Mouse (Mus musculus) kidney, embryonic 16.5 days (tissue): ENCODE results near the gene Mgst3. TPM values are rescaled to one million over a fixed set of nuclear protein-coding genes. Genes with fewer than 3 reads are reported as not detected.

Experiments used
- ATAC-seq: fragments of 200-750 bp; cut with Nextera tagmentation; 2 replicates; pipeline ENCODE4 v1.8.0; 2017; ENCODE audit warnings: moderate TSS enrichment; ENCODE audit not compliant: low FRiP score, low TSS enrichment
- H3K27ac ChIP-seq: fragments of 300-500 bp; sonication (generic); 2 replicates; pipeline ENCODE4 v1.5.1; 2014; ENCODE audit warnings: low read length
- H3K27me3 ChIP-seq: fragments of 300-500 bp; sonication (generic); 2 replicates; pipeline ENCODE4 v1.6.1; 2014; ENCODE audit warnings: low read length, control low read depth, mixed read lengths; ENCODE audit not compliant: insufficient read depth
- H3K36me3 ChIP-seq: fragments of 300-500 bp; sonication (generic); 2 replicates; pipeline ENCODE4 v1.6.1; 2014; ENCODE audit warnings: low read length, control low read depth, mixed read lengths; ENCODE audit not compliant: insufficient read depth
- H3K4me1 ChIP-seq: fragments of 300-500 bp; sonication (generic); 2 replicates; pipeline ENCODE4 v1.6.1; 2014; ENCODE audit warnings: low read length, control low read depth, mixed read lengths; ENCODE audit not compliant: insufficient read depth
- H3K4me2 ChIP-seq: fragments of 300-500 bp; sonication (generic); replicated peaks from 2 replicates; pipeline ENCODE4 v1.6.1; 2014; ENCODE audit warnings: low read depth, low read length
- H3K4me3 ChIP-seq: fragments of 300-500 bp; sonication (generic); 2 replicates; pipeline ENCODE4 v1.5.1; 2014; ENCODE audit warnings: mild to moderate bottlenecking, low read length
- H3K9ac ChIP-seq: fragments of 300-500 bp; sonication (generic); replicated peaks from 2 replicates; pipeline ENCODE4 v1.6.1; 2014; ENCODE audit warnings: low read length
- H3K9me3 ChIP-seq: fragments of 300-500 bp; sonication (generic); 2 replicates; pipeline ENCODE4 v1.6.1; 2016; ENCODE audit warnings: low read length, control low read depth
- WGBS: fragments of 180-500 bp; shearing (Covaris S2); extraction: QIAGEN DNeasy Blood & Tissue Kit; methylation state at CpG from one replicate; pipeline ENCODE4 v1.1.7; 2014; 5-methylcytosine and 5-hydroxymethylcytosine counted together
- polyA plus RNA-seq: library from polyadenylated mRNA; unstranded; fragments of >200 nt; fragmentation: Nextera tagmentation; extraction: Ambion mirVana; gene quantifications from 2 replicates; pipeline ENCODE4 v1.2.1, GENCODE M21; 2015

Gene Mgst3
- polyA plus RNA-seq, 1 experiment from 2014 or later, result 58.0 TPM

DNA sequence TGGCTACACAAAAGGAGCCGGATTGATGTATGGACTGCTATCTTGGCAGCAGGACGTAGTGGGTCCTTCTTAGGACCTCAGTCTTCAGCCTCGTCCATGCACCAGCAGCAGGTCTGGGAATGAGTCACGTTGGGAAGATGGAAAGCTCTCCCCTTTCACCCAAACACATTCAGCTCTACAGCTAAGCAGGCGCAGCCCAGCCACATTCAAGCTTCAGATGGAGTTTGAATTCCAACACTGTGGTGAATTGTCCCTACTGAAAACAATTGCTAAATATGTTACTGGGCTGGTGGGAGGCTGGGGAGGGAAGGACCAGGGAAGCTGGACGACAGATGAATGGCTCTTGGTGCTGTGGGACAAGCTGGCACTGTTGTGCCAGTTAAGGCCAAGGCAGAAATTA, 5.1 kb downstream of the Mgst3 start:
- peaks cover 5% of the 10 kb centered on the region for H3K27me3 ChIP-seq
- H3K4me1 ChIP-seq, result peaks cover 10% of the 10 kb centered on the region
- 81% methylated on average over 6 of the region's 6 CpGs for WGBS
- H3K9ac ChIP-seq, result no peak overlapping the region
- H3K4me3 ChIP-seq, result no peak overlapping the region
- H3K4me2 ChIP-seq, result no peak overlapping the region
- no peaks in the 10 kb centered on the region for H3K36me3 ChIP-seq
- ATAC-seq, result no peak
- no peak overlapping the region for H3K27ac ChIP-seq
- H3K9me3 ChIP-seq, result no peaks in the 10 kb centered on the region

DNA sequence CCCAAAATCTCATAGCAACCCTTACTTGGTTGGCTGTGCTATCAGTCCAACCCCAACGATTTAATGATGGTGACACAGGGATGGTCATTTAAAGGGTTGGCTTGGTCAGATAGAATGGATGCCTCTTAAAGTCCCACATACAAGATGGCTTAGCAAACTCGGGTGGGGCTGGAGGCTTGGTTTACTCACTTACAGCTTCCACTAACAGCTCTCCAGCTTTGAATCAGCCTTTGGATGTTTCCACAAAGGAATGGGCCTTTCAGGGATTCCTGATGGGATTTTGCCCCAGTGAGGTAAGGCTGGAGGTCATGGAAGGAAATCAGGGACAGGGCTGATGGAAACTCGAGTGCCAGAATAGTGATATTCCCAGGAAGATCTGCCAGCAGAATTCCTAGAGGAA, 5.8 kb downstream of the Mgst3 start:
- 84% methylated on average over 3 of the region's 3 CpGs for WGBS
- no peak overlapping the region for H3K4me2 ChIP-seq
- H3K9ac ChIP-seq, result no peak overlapping the region
- no peak overlapping the region for H3K4me3 ChIP-seq
- peaks cover 5% of the 10 kb centered on the region for H3K4me1 ChIP-seq
- no peaks in the 10 kb centered on the region for H3K36me3 ChIP-seq
- peaks cover 4% of the 10 kb centered on the region for H3K27me3 ChIP-seq
- no peak overlapping the region for H3K27ac ChIP-seq
- ATAC-seq, result no peak
- H3K9me3 ChIP-seq, result no peaks in the 10 kb centered on the region

DNA sequence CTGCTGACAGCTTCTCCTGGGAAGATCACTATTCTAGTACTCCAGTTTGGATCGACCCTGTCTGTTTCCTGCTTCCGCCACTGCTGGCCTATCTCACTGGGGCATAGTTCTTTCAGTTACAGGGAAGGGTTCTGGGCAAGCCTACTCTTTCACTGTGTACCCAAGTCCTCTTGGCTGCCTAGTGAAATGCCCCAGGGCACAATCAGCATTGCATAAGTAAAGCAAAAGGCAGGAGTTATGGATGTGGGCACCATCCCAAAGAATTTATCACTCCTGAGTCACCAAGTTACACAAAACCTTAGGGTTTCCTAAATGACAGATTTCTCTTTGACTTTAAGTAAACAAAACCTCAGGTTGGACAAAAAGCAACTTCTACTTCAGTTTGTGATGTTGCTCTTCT, 6.3 kb downstream of the Mgst3 start:
- Histone ChIP-seq H3K4me3 (no peak overlapping the region), H3K36me3 (no peaks in the 10 kb centered on the region), H3K27me3 (no peaks in the 10 kb centered on the region), H3K4me1 (no peaks in the 10 kb centered on the region), H3K27ac (no peak overlapping the region), H3K9me3 (no peaks in the 10 kb centered on the region), H3K4me2 (no peak overlapping the region), H3K9ac (no peak overlapping the region)
- WGBS, result 67% methylated on average over 2 of the region's 2 CpGs
- ATAC-seq, result no peak

DNA sequence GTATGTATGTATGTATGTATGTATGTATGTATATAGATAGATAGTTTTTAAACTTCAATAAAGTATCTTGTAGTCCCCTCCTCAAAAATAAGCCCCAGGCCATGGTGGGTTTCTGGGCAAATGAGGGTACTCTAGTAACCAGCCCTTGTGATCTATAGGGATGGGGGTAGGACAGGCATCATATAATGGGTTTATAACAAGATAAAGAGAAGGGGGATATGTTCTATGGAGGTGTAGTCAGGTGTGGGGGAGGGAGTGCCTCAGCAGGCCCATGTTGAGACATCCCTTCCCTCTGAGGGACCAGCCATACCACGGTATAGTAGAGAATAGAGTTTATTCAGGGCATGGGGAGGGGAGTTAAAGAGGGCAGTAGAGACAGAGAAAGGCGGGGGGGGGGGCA, 7.2 kb downstream of the Mgst3 start:
- Histone ChIP-seq H3K27me3 (no peaks in the 10 kb centered on the region), H3K36me3 (no peaks in the 10 kb centered on the region), H3K4me2 (no peak overlapping the region), H3K9ac (no peak overlapping the region), H3K27ac (no peak overlapping the region), H3K4me3 (no peak overlapping the region), H3K9me3 (no peaks in the 10 kb centered on the region), H3K4me1 (no peaks in the 10 kb centered on the region)
- ATAC-seq, result no peak
- 46% methylated on average over 1 of the region's 2 CpGs for WGBS

DNA sequence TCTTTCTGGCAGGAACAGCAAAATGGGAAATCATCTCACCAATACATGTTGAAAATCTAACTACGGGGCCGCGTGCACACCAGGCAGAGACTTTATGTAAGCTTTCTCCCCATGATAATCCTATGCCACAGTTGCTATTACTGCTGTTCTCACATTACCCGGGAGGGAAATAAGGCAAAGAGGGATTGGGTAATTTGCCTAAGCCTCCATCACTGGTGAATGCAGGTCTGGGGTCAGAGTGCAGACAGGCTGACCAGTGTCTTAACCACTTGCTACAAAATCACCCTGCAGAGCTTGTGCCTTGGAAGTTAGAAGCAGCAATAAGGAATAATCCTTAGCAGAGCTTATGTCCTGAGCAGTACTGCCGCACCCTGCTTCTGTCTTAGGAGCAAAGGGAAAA, 8.0 kb downstream of the Mgst3 start:
- Histone ChIP-seq H3K27ac (no peak overlapping the region), H3K9me3 (no peaks in the 10 kb centered on the region), H3K4me3 (no peak overlapping the region), H3K4me1 (no peaks in the 10 kb centered on the region), H3K36me3 (no peaks in the 10 kb centered on the region), H3K27me3 (no peaks in the 10 kb centered on the region), H3K4me2 (no peak overlapping the region), H3K9ac (no peak overlapping the region)
- WGBS, result 76% methylated on average over 5 of the region's 5 CpGs
- no peak for ATAC-seq

DNA sequence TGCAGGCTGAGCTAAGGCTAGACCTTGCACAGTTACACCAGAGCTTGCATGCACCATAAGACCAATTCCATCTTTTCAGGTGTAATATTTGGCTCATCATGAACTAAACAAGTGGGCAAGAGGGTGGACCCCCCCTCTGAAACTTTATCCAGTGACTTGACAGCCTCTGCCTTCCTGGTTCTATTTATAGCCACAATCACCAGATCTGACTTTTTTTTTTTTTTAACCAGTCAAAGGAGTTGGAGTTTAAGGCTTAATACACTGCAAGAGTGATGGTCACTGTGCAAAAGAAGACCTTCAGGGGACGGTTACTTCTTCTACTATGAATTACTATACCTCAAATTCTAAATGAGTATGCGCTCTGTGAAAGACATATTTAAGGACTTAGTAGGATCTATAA, 8.4 kb downstream of the Mgst3 start:
- Histone ChIP-seq H3K27ac (no peak overlapping the region), H3K4me3 (no peak overlapping the region), H3K4me2 (no peak overlapping the region), H3K27me3 (no peaks in the 10 kb centered on the region), H3K9ac (no peak overlapping the region), H3K36me3 (no peaks in the 10 kb centered on the region), H3K4me1 (no peaks in the 10 kb centered on the region), H3K9me3 (no peaks in the 10 kb centered on the region)
- WGBS, result 91% methylated on average over 2 of the region's 2 CpGs
- ATAC-seq, result no peak

DNA sequence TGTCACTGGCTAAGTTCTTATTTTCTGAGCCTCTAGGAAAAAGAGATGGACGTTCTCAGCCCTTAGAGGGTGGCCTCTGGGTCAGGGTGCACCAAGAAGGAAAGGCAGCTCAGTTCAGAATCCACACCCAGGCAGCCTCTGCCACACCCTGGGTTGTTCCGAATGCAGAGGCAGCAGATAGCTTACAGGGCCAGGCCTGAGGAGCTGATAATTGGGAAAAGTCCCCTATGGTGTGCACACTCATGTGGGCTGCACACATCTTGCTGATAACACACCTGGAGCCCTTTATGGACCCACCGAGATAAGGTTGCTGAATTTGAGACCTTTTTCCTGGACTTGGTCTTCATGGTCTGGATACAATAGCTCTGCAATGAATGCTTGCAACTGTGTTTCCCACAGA, 9.5 kb downstream of the Mgst3 start:
- no peak for ATAC-seq
- Histone ChIP-seq H3K4me1 (no peaks in the 10 kb centered on the region), H3K27ac (no peak overlapping the region), H3K4me3 (no peak overlapping the region), H3K27me3 (no peaks in the 10 kb centered on the region), H3K36me3 (no peaks in the 10 kb centered on the region), H3K9ac (no peak overlapping the region), H3K4me2 (no peak overlapping the region), H3K9me3 (no peaks in the 10 kb centered on the region)
- WGBS, result 60% methylated on average over 3 of the region's 3 CpGs

DNA sequence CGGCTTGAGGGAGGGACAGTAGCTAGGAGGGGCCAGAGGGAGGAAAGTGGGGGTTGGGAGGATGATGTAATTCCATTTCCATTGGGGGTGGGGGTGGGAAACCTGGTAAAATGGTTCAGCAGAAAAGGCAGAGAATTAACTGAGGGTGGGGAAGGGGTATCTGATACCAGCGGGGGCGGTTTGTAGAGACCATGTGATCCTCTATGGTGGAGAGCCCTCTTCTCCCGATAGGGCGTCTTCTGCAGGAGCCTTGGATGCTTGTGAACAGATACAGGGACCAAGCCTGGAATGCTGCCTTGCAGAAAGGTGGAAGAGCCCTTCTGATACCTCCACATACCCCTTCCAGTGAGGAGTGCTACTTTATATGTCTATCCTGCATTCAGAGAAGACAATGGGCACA, 10.5 kb downstream of the Mgst3 start:
- no peaks in the 10 kb centered on the region for H3K9me3 ChIP-seq
- no peak overlapping the region for H3K4me3 ChIP-seq
- no peaks in the 10 kb centered on the region for H3K4me1 ChIP-seq
- no peak overlapping the region for H3K9ac ChIP-seq
- ATAC-seq, result no peak
- no peaks in the 10 kb centered on the region for H3K27me3 ChIP-seq
- no peak overlapping the region for H3K27ac ChIP-seq
- 82% methylated on average over 5 of the region's 5 CpGs for WGBS
- no peaks in the 10 kb centered on the region for H3K36me3 ChIP-seq
- H3K4me2 ChIP-seq, result no peak overlapping the region

DNA sequence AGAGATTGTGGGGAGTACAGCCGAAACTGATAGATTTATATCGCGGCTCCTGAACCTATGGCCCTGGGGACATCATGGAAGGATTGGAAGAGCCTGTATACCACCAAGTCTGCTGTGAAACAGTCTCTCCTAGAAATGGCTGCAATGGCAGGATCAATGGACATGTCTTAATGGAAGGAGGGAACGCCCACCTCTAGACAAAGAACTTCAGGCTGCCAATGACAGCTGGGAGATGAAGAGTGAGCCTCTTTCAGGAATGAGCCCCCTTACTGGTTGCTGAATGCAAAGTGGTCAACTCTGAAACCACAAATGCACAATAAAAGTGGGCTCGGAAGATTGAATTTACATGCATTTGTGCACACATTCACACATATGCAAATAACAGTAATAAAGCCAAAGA, 10.9 kb downstream of the Mgst3 start:
- no peak overlapping the region for H3K27ac ChIP-seq
- H3K4me1 ChIP-seq, result no peaks in the 10 kb centered on the region
- H3K9me3 ChIP-seq, result no peaks in the 10 kb centered on the region
- no peak for ATAC-seq
- H3K4me3 ChIP-seq, result no peak overlapping the region
- no peaks in the 10 kb centered on the region for H3K36me3 ChIP-seq
- no peak overlapping the region for H3K9ac ChIP-seq
- H3K4me2 ChIP-seq, result no peak overlapping the region
- WGBS, result 86% methylated on average over 5 of the region's 5 CpGs
- H3K27me3 ChIP-seq, result no peaks in the 10 kb centered on the region

DNA sequence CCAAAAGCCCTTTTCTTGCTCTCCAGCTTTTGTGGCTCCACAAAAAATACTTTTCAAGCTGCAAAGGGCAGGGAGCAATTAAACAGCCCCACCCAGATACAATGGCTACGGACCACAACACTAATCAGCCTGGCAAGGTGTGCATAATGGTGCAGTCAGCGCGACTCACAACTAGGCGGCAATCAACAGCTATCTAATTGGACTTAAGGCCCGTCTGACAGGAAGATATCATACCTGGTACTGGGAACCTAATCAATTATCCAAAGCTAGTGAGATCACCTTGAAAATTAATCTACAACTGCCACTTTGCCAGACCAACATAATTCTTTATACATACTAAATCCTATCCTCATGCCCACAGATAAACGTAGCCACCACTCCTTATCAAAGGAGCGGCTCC, 11.3 kb downstream of the Mgst3 start:
- ATAC-seq, result no peak
- no peak overlapping the region for H3K27ac ChIP-seq
- no peaks in the 10 kb centered on the region for H3K27me3 ChIP-seq
- H3K4me1 ChIP-seq, result no peaks in the 10 kb centered on the region
- H3K9me3 ChIP-seq, result no peaks in the 10 kb centered on the region
- WGBS, result 75% methylated on average over 7 of the region's 7 CpGs
- H3K36me3 ChIP-seq, result no peaks in the 10 kb centered on the region
- no peak overlapping the region for H3K4me3 ChIP-seq
- H3K9ac ChIP-seq, result no peak overlapping the region
- no peak overlapping the region for H3K4me2 ChIP-seq
